Mouse (Mus musculus) cerebellum, postnatal 25 days (tissue): Measurements from ENCODE around the gene Dlx5.

Source experiments
- DNase-seq, 2 experiments: peaks; one replicate each; pipeline ENCODE4 v3.0.0; 2021; ENCODE audit warnings: mixed read lengths in 2 of 2

Dlx5 gene

GRCm38 (mm10) chr6:6875676-6876075, 6.2 kb downstream of the Dlx5 start:
- DNase-seq: no peak

- DNase-seq: no peak
These were observed 6.7 kb downstream of the Dlx5 start for GRCm38 (mm10) chr6:6875136-6875535.

GRCm38 (mm10) chr6:6874073-6874771, 7.7 kb downstream of the Dlx5 start:
- DNase-seq: no peak

DNA sequence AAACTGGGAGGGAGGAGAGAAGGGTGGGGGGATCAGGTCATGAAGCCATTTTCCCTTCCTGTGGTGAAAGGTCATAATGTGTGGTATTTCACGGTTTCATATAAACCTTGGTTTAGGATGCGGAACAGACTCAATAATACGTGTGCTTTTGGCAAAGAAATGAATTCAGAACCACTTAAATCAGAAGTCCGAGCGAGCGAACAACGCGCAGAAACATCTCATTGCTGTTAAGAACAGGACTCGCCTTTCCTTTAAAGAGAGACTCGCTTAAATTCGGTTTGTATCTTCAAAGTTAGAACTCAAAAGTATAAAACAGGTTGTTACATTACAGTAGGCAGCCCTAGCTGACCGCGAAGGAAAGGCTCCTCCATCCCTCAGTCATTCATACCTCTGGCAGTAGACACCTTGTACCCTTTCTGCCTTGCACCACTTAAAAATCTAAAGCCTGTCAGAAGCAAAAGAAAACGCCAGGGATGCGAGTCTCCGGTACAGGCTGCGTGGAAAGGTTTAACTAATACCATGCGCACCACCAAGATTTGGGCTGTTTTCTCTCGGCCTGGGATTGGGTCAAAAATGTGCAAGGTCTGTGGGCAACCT, 8.3 kb downstream of the Dlx5 start:
- no peak for DNase-seq

DNA sequence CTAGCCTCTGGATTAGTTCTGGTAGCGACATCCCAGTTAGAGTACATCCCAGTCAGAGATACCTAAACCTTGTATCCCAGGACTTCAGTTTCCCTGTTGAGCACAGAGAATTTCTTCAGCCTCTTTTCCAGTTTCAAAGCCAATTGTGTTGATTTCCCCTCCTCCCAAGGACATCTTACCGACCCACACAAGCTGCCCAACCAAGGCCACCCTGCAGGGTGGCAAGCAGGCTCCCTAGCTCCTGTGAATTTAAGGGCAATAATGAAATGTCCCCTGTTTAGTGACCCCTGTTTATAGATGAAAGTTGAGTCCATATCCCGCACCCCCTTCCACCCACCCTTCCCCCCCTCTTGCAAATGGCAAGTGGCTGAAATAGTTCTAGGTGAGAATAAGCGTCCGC, 9.0 kb downstream of the Dlx5 start:
- DNase-seq: no peak

GRCm38 (mm10) chr6:6871692-6872091, 10.2 kb downstream of the Dlx5 start:
- no peak for DNase-seq

DNA sequence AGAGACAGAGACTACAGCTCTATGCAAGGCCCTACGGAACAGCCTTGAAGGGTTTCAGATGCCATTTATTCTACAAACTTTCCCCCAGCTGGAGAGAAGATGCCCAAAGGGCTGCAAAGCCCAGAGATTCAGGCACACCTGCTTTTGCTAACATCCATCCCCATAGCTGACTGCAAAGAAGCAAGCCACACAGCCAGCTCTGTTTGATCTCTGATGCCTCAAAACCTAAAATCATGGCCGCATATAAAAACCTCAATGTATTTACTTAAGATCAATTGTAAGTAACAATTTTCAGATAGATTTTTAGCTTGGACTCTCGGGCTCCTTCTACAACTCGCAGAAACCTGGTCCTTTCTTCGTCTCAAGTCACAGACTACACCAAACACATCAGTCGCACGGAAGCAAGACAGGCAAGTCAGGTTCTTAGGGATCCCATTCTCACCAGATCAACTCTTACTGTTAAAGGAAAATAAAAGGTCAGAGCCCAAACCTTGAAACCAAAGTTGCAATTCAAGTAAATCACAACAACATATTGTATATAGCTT, 10.9 kb downstream of the Dlx5 start:
- no peak for DNase-seq

- DNase-seq: no peak
These were observed 11.7 kb downstream of the Dlx5 start for GRCm38 (mm10) chr6:6869961-6870800.

- no peak for DNase-seq
These were observed 12.7 kb downstream of the Dlx5 start for GRCm38 (mm10) chr6:6869041-6869685.

- no peak for DNase-seq
These were observed 14.9 kb downstream of the Dlx5 start for GRCm38 (mm10) chr6:6867031-6867430.

DNA sequence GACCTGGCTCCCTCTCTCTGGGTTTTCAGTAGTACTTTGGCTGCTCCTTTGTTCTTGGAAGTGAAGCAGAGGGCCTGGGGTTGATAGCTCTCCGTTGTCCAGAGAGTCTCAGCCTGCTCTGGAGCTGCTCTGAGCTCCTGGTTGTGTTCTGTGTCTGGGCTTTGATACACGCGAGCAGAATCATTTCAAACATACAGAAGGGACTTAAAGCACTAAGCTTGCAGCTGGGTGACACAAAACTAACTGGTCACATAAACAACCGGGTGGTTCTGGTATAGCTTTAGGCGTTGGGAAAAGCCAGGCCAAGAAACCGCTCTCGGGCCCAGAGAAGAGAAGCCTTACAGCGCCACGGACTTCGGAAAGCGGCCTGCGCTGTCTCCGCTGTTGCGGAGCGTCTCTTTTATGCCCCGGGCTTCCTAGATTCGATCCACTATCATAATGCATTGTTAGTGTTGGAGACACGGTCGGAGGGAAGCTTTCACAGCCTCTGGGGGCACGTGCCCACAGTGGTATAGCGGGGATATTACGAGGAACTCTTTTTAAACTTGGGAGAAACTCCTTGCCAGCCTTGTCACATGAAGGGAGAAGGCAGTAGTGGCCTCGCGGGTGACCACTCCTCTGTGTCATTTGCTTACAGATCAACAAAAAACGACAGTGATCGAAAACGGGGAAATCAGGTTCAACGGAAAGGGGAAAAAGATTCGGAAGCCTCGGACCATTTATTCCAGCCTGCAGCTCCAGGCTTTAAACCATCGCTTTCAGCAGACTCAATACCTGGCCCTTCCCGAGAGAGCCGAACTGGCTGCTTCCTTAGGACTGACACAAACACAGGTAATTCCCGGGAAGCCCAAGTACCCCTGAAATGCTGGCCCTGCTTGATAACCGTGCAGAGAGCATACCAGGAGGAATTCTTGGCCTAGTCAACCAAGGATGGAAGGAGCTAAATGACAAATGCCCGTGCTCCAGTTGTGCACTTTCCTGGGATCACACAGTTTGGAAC, 17.1 kb downstream of the Dlx5 start:
- peak in 1 of 2 experiments; percentile 36 for DNase-seq

DNA sequence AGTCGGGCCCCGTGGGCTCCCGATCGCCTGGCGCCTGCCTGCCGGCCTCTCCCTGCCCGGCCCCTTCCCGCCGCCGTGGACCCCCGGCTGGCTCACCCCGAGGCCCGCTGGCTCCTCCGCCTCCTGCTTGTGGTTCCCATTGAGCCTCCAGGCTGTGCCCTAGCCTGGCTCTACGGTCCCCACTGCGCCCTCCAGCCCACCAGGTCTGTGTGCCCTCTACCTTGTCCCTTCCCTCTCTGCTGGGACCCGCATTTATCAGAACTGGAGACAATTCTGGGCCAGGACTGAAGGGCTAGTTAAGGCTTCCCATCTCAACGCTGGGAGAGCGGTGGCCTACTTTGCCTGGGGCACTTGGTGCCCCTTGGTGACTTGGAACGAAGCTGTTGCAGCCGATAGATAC, 17.9 kb downstream of the Dlx5 start:
- DNase-seq: no peak

GRCm38 (mm10) chr6:6863160-6863870, 18.6 kb downstream of the Dlx5 start, which contains the start of gene Dlx6:
Gene Dlx6 (plus strand): TSS chr6:6863334.
- no peak for DNase-seq

- peak in 1 of 2 experiments; percentile 35 for DNase-seq
These were observed 19.3 kb downstream of the Dlx5 start for GRCm38 (mm10) chr6:6862611-6863010.

DNA sequence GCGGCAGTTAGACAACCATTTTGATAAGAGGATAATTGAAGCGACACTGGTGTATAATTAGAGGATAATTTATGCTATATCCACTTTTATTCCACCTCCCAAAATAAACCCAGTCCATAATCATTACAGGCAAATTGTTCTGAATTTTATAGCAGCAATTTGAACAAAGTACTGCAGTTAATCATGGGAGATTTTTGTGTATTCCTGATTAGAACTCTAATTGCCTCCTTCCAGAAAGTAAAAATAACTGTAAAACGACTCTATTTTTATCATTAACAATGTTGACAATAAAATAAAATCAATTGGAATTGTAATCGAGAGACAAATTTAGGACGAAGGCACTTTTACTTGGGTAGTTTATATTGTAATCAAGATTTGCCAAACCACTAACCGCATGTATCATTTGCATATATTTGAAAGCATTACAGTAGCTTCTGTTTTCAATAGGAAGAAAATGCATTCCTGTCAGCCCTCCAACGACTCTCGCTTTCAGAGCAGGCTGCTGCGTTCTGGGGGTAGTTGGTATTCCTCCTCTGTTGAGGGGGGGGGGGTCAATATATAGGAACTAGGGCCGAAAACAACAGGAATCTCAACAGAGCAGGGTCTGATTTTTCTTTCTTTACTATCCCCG, 20.0 kb downstream of the Dlx5 start:
- DNase-seq: no peak

DNA sequence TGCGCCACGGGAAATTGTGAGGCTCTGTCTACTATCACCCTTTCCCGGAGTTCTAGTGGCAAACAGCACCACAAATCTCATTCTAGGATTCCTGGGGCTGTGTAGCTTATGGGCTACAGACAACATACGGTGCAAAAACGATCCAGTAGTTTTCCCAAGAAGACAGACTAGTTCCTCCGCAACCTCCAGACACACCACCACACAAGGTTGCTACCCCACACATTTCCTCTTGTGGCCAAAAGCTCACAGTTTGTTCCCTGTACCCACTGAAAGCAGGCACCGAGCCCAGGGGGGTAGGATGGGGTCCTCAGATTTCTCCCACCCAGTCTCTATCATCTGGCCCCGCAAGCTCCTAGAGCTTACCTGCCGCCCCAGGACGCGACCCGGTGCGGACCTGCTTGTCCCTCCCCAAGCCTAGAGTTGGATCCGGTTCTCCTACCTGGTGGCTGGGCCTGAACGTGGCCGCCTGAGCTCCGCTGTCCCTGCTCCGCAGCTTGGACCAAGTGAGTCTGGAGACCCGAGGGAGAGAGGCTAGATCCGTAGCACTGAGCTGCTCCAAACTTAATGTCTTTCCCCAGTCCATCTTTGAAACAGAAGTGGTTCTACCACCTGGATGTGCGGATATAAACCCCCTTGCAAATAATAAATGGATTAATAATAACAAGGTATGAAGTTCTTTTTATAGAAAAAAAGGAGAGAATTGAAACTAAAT, 20.6 kb downstream of the Dlx5 start:
- no peak for DNase-seq

- DNase-seq: no peak
These were observed 21.3 kb downstream of the Dlx5 start for GRCm38 (mm10) chr6:6860411-6861085.

- no peak for DNase-seq
These were observed 21.9 kb downstream of the Dlx5 start for GRCm38 (mm10) chr6:6859950-6860410.
